Mouse (Mus musculus): ENCODE data around the gene Adap2. TPM values are rescaled to one million over a fixed set of nuclear protein-coding genes. Genes with fewer than 3 reads are reported as not detected.
"Not testable (repeated sequence)": the region's sequence is repeated elsewhere in the genome, so short reads cannot be mapped to it uniquely, and the experiment has no call there.

Adap2 gene
- polyA plus RNA-seq, 1 experiment from 2014 or later = 2.0 TPM

DNA sequence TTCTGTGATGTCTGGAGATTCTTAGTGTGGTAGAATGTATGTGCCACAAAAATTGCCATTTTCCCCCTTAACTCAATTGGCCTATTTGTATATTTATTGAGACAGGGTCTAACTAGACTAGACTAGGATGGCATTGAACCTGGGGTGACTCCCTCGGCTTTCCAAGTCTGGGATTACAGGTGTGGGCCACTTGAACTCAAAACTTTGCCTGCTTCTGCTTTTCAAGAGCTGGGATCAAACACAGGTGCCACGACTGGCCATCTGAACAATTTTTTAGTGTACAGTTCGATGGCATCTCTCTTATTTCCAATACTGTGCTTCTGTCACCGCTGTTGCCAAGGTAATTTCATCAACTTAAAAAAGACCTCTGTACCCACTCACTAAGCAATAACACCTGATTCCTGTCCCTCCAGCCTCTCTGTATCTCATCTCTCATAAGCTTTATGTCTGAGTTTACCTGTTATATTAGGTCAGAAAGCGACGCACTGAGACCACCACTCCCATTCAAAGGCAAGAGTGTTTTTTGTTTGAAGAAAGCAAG is 30.7 kb downstream of the Adap2 start:
- no peaks in the 10 kb centered on the region for H3K9me3 ChIP-seq
- no peak for DNase-seq (ENCODE audit: low spot score)

DNA sequence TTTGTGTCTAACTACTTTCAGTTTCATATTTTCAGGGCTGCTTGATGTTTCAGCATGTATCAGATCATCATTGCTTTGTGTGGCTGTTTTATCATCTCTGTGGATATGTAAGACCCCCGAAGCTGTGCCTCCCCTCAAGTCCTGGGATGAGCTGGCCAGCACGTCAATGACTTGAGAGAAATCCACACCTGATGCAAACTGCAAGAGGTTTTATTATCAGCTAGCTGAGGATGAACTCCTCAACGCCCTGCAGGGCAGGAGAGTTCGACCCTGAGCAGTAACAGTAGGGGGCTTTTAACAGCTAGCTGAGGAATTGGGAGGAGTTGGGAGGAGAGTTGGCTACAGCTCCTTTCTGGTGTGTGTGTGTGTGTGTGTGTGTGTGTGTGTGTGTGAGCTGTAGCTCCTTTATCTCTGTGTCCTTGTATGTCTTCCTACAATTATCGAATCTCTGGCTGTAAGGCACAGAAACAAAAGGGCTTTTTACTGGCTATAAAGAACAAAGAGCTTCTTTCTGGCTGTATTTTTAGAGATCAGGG is 31.6 kb downstream of the Adap2 start:
- not testable (repeated sequence) for H3K4me3 ChIP-seq; H3K4me1 ChIP-seq (replicated peaks); H3K27ac ChIP-seq; H3K36me3 ChIP-seq; DNase-seq (ENCODE audit: low spot score); H3K9me3 ChIP-seq; H3K27me3 ChIP-seq (ENCODE audit: insufficient read depth, poor library complexity, severe bottlenecking)
- 65% methylated on average over 5 of the region's 5 CpGs for WGBS

More for the DNA sequence above, 30.7 kb downstream of the Adap2 start:
- H3K4me3 ChIP-seq = peak overlapping the region; percentile 70
- H3K27ac ChIP-seq = no peak overlapping the region
- no peaks in the 10 kb centered on the region for H3K36me3 ChIP-seq
- WGBS = 93% methylated on average over 6 of the region's 6 CpGs
- H3K27me3 ChIP-seq (ENCODE audit: insufficient read depth, poor library complexity, severe bottlenecking) = no peaks in the 10 kb centered on the region
- H3K4me1 ChIP-seq (replicated peaks) = peaks cover 7% of the 10 kb centered on the region; the same call in 1 of the 2 replicates

DNA sequence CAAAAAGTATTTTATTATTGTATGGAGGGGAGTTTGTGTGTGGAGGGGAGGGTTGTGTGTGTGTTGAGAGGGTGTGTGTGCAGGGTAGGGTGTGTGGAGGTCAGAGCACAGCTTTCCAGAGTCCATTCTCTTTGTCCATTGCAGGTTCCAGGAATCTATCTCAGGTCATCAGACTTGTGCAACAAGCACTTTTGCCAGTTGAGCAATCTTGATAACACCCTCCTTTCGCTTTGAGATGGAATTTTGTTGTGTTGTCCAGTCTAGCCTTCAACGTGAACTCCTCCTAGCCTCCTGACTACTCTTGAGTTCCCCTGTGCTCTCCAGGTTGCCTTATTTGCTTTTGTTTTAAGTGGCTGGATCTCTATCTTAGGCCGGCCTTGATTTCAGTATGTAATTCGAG is 36.4 kb downstream of the Adap2 start:
- Histone ChIP-seq H3K4me3 (no peak overlapping the region), H3K27ac (no peak overlapping the region), H3K27me3 (ENCODE audit: insufficient read depth, poor library complexity, severe bottlenecking) (no peaks in the 10 kb centered on the region), H3K4me1 (replicated peaks) (no peaks in the 10 kb centered on the region), H3K36me3 (peaks cover 8% of the 10 kb centered on the region), H3K9me3 (no peaks in the 10 kb centered on the region)
- DNase-seq (ENCODE audit: low spot score) = no peak
- WGBS = 75% methylated on average over 4 of the region's 4 CpGs

DNA sequence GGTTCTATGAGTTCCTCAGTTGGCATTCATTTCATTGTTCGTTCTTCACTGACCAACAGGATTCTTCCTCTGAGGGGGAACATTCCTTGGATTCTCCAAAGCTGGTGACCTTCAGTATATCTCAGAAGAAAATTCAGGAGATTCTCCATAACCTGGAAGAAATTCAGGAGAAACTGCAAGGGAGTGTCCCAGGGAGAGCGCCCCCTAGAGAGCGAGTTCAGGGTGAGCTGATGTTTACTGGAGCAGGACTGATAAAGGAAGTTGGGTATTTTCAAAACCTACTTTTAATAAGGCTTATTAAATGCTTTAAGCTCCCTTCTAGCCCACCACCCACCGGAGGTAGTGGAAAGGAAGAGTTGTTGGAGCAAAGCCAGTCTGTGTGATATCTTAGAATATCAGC is 39.9 kb downstream of the Adap2 start:
- Histone ChIP-seq H3K9me3 (no peaks in the 10 kb centered on the region), H3K27me3 (ENCODE audit: insufficient read depth, poor library complexity, severe bottlenecking) (no peaks in the 10 kb centered on the region), H3K4me1 (replicated peaks) (no peaks in the 10 kb centered on the region), H3K27ac (no peak overlapping the region), H3K36me3 (peaks cover 8% of the 10 kb centered on the region), H3K4me3 (no peak overlapping the region)
- no peak for DNase-seq (ENCODE audit: low spot score)
- 65% methylated on average over 4 of the region's 4 CpGs for WGBS

- Histone ChIP-seq H3K9me3 (no peaks in the 10 kb centered on the region), H3K4me1 (replicated peaks) (no peaks in the 10 kb centered on the region), H3K4me3 (no peak overlapping the region), H3K27ac (no peak overlapping the region), H3K36me3 (peaks cover 8% of the 10 kb centered on the region), H3K27me3 (ENCODE audit: insufficient read depth, poor library complexity, severe bottlenecking) (no peaks in the 10 kb centered on the region)
- DNase-seq (ENCODE audit: low spot score) = no peak
- 84% methylated on average over 7 of the region's 7 CpGs for WGBS
Measured at GRCm38 (mm10) chr11:80196351-80196750, 42.4 kb downstream of the Adap2 start.

DNA sequence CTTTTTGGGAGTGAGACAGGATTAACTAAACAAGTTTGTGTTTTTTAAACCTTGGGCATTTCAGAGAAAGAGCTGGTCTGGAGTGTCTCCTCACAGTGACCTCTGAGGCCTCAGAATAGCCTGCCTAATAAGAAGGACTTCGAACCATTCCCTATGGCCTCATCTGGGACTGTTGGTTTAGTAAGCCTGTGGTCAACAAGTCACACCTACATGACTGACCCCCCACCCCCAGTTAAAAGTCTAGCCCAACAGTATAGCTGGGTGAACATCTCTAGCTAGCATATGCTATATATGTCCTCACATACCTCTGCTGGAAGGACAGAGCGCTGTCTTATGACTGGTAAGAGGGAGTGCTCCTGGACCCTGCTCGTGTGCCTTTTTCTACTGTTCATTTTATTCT is 45.4 kb downstream of the Adap2 start:
- Histone ChIP-seq H3K9me3 (no peaks in the 10 kb centered on the region), H3K36me3 (peaks cover 5% of the 10 kb centered on the region), H3K4me1 (replicated peaks) (no peaks in the 10 kb centered on the region), H3K4me3 (no peak overlapping the region), H3K27me3 (ENCODE audit: insufficient read depth, poor library complexity, severe bottlenecking) (no peaks in the 10 kb centered on the region), H3K27ac (no peak overlapping the region)
- WGBS = 93% methylated on average over 3 of the region's 3 CpGs
- DNase-seq (ENCODE audit: low spot score) = no peak

GRCm38 (mm10) chr11:80199773-80200172 is 45.9 kb downstream of the Adap2 start:
- H3K36me3 ChIP-seq = peaks cover under 1% of the 10 kb centered on the region; the same call in 1 of the 2 replicates
- H3K9me3 ChIP-seq = no peaks in the 10 kb centered on the region
- WGBS = 97% methylated on average over 2 of the region's 2 CpGs
- H3K4me1 ChIP-seq (replicated peaks) = no peaks in the 10 kb centered on the region
- H3K27ac ChIP-seq = no peak overlapping the region
- H3K27me3 ChIP-seq (ENCODE audit: insufficient read depth, poor library complexity, severe bottlenecking) = no peaks in the 10 kb centered on the region
- no peak overlapping the region for H3K4me3 ChIP-seq
- no peak for DNase-seq (ENCODE audit: low spot score)

DNA sequence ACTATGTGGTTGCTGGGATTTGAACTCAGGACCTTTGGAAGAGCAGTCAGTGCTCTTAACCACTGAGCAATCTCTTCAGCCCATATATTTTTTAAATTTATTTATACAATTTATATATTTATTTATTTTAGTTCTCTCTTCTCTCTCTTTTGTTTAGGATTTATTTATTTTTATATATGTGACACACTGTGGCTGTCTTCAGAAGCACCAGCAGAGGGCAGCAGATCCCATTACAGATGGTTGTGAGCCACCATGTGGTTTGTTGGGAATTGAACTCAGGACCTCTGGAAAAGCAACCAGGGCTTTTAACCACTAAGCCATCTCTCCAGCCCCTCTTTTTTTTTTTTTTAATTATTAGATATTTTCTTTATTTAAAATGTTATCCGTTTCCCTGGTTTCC is 46.4 kb downstream of the Adap2 start:
- H3K36me3 ChIP-seq = no peaks in the 10 kb centered on the region
- no peak for DNase-seq (ENCODE audit: low spot score)
- WGBS = 67% methylated on average over 1 of the region's 1 CpGs
- no peak overlapping the region for H3K27ac ChIP-seq
- H3K4me1 ChIP-seq (replicated peaks) = no peaks in the 10 kb centered on the region
- H3K9me3 ChIP-seq = no peaks in the 10 kb centered on the region
- no peak overlapping the region for H3K4me3 ChIP-seq
- no peaks in the 10 kb centered on the region for H3K27me3 ChIP-seq (ENCODE audit: insufficient read depth, poor library complexity, severe bottlenecking)

- DNase-seq (ENCODE audit: low spot score) = no peak
- Histone ChIP-seq H3K36me3 (no peaks in the 10 kb centered on the region), H3K4me1 (replicated peaks) (no peaks in the 10 kb centered on the region), H3K9me3 (no peaks in the 10 kb centered on the region), H3K27ac (no peak overlapping the region), H3K4me3 (no peak overlapping the region), H3K27me3 (ENCODE audit: insufficient read depth, poor library complexity, severe bottlenecking) (no peaks in the 10 kb centered on the region)
- WGBS = 80% methylated on average over 6 of the region's 6 CpGs
Measured at GRCm38 (mm10) chr11:80202296-80202695, 48.4 kb downstream of the Adap2 start.

DNA sequence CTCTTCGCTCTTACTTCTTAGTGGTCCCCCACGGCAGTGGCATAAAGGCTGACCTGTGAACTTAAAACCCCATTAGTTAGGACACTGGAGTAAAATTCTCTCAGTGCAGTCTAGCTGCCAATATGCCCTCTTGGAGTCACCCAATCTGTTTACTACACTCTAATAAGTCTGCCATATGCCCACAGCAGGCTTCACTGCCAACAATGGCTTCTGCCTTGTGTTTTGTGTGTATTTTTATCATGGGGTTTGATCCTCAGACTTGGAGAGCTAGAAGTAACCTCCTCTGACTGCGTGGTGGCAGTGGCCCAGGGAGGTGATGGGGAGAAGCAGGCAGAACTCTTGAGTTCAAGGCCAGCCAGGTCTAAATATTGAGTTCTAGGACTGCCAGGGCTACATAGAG is 50.1 kb downstream of the Adap2 start:
- 87% methylated on average over 3 of the region's 3 CpGs for WGBS
- no peaks in the 10 kb centered on the region for H3K27me3 ChIP-seq (ENCODE audit: insufficient read depth, poor library complexity, severe bottlenecking)

DNA sequence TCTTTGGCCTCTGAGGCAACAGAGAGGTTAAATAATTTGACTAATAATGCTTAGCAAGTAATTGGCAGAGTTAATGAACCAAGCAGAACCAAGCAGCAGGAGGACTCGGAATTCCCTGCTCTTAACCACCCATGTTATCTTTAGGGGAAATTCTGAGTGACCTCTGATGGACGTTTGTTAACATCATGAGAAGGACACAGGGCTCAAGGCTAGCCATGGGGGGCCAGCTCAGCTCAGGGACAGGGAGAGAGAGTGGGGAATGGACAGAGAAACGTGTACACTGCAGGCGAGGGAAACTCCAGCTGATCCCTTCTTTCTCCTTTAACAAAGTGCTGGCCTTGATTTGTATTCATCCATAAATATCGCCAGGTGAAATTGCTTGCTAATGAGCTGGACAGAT is 51.0 kb downstream of the Adap2 start:
- no peaks in the 10 kb centered on the region for H3K36me3 ChIP-seq
- DNase-seq (ENCODE audit: low spot score) = no peak
- WGBS = 62% methylated on average over 5 of the region's 5 CpGs
- H3K27me3 ChIP-seq (ENCODE audit: insufficient read depth, poor library complexity, severe bottlenecking) = no peaks in the 10 kb centered on the region
- no peaks in the 10 kb centered on the region for H3K9me3 ChIP-seq
- H3K27ac ChIP-seq = no peak overlapping the region
- H3K4me3 ChIP-seq = no peak overlapping the region
- peaks cover 2% of the 10 kb centered on the region for H3K4me1 ChIP-seq (replicated peaks)

More for the DNA sequence above, 50.1 kb downstream of the Adap2 start:
- no peaks in the 10 kb centered on the region for H3K4me1 ChIP-seq (replicated peaks)
- no peaks in the 10 kb centered on the region for H3K36me3 ChIP-seq
- no peaks in the 10 kb centered on the region for H3K9me3 ChIP-seq
- DNase-seq (ENCODE audit: low spot score) = no peak
- H3K27ac ChIP-seq = no peak overlapping the region
- no peak overlapping the region for H3K4me3 ChIP-seq

DNA sequence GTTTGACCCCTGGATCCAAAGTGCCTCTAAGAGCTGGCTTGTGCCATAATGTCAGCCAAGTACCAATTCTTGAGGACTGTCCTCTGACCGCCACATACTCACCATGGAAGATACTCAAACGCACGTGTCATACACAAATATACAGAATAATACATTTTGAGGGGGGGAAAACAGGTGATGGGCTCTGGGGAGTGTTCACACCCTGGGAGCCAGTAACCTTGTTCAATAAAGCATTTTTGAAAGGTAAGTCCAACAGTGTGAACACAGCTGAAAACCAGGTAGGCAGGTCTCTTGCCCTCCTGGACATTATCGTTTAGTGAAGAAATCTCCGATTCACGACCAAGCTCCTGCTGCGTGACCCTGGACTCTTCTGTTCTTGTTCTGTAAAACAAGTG is 54.6 kb downstream of the Adap2 start:
- Histone ChIP-seq H3K36me3 (peaks cover 15% of the 10 kb centered on the region), H3K4me3 (peak overlapping the region; percentile 84), H3K9me3 (no peaks in the 10 kb centered on the region), H3K4me1 (replicated peaks) (peaks cover 9% of the 10 kb centered on the region), H3K27me3 (ENCODE audit: insufficient read depth, poor library complexity, severe bottlenecking) (no peaks in the 10 kb centered on the region), H3K27ac (no peak overlapping the region)
- DNase-seq (ENCODE audit: low spot score) = no peak
- 38% methylated on average over 7 of the region's 7 CpGs for WGBS

GRCm38 (mm10) chr11:80208860-80209800 is 55.2 kb downstream of the Adap2 start, which contains the start of gene Rhot1:
Gene Rhot1 (plus strand): TSS chr11:80209019.
- Histone ChIP-seq H3K9me3 (no peaks in the 10 kb centered on the region), H3K27ac (peak within 1 kb of the TSS; percentile 94), H3K4me3 (peak within 1 kb of the TSS; percentile 84), H3K27me3 (ENCODE audit: insufficient read depth, poor library complexity, severe bottlenecking) (no peaks in the 10 kb centered on the region), H3K36me3 (peaks cover 20% of the 10 kb centered on the region), H3K4me1 (replicated peaks) (peaks cover 9% of the 10 kb centered on the region)
- peak; percentile 96 for DNase-seq (ENCODE audit: low spot score)
- WGBS = under 1% methylated on average over 78 of the region's 78 CpGs

Data from hindbrain, embryonic 10.5 days (tissue).